Mouse (Mus musculus): ENCODE measurements around the gene 4921539E11Rik. TPM values are rescaled to one million over a fixed set of nuclear protein-coding genes. Genes with fewer than 3 reads are reported as not detected.

4921539E11Rik gene
- total and polyA plus RNA-seq, 2 experiments from 2014 or later = not detected

- no peak for TF ChIP-seq CTCF (IDR thresholded peaks at IDR 0.05; ENCODE audit: low read depth)
- no peak for TF ChIP-seq EP300 (IDR thresholded peaks at IDR 0.05; ENCODE audit: low read depth)
- H3K9me3 ChIP-seq (replicated peaks; ENCODE audit: control insufficient read depth, low read length) = no peaks in the 10 kb centered on the region
- no peak for ATAC-seq (ENCODE audit: insufficient read depth, low read depth)
- no peak overlapping the region for H3K9ac ChIP-seq (replicated peaks; ENCODE audit: low read depth, low read length)
- no peak overlapping the region for H3K4me3 ChIP-seq (ENCODE audit: low read depth, low read length)
- WGBS = 100% methylated on average over 1 of the region's 1 CpGs
- H3K27ac ChIP-seq (ENCODE audit: low read depth) = no peak overlapping the region
- H3K4me2 ChIP-seq (ENCODE audit: low read depth, low read length) = no peak overlapping the region
- DNase-seq (ENCODE audit: low spot score) = no peak
- no peaks in the 10 kb centered on the region for H3K4me1 ChIP-seq (ENCODE audit: control insufficient read depth, insufficient read depth)
- H3K36me3 ChIP-seq (replicated peaks; ENCODE audit: control insufficient read depth, insufficient read depth, low read length) = peaks cover 42% of the 10 kb centered on the region
- H3K27me3 ChIP-seq (ENCODE audit: control insufficient read depth, insufficient read depth, low read length) = no peaks in the 10 kb centered on the region
Observed at GRCm38 (mm10) chr4:103200046-103200445, 90.6 kb downstream of the 4921539E11Rik start.

- H3K4me2 ChIP-seq (ENCODE audit: low read depth, low read length) = no peak overlapping the region
- no peaks in the 10 kb centered on the region for H3K27me3 ChIP-seq (ENCODE audit: control insufficient read depth, insufficient read depth, low read length)
- H3K4me3 ChIP-seq (ENCODE audit: low read depth, low read length) = no peak overlapping the region
- no peak for ATAC-seq (ENCODE audit: insufficient read depth, low read depth)
- peaks cover 39% of the 10 kb centered on the region for H3K36me3 ChIP-seq (replicated peaks; ENCODE audit: control insufficient read depth, insufficient read depth, low read length)
- 70% methylated on average over 4 of the region's 4 CpGs for WGBS
- H3K9me3 ChIP-seq (replicated peaks; ENCODE audit: control insufficient read depth, low read length) = no peaks in the 10 kb centered on the region
- H3K9ac ChIP-seq (replicated peaks; ENCODE audit: low read depth, low read length) = no peak overlapping the region
- H3K27ac ChIP-seq (ENCODE audit: low read depth) = no peak overlapping the region
- TF ChIP-seq CTCF (IDR thresholded peaks at IDR 0.05; ENCODE audit: low read depth) (no peak), EP300 (IDR thresholded peaks at IDR 0.05; ENCODE audit: low read depth) (no peak)
- no peak for DNase-seq (ENCODE audit: low spot score)
- H3K4me1 ChIP-seq (ENCODE audit: control insufficient read depth, insufficient read depth) = no peaks in the 10 kb centered on the region
Observed at GRCm38 (mm10) chr4:103199086-103199485, 91.6 kb downstream of the 4921539E11Rik start.

GRCm38 (mm10) chr4:103197401-103197800 is 93.3 kb downstream of the 4921539E11Rik start:
- Histone ChIP-seq H3K36me3 (replicated peaks; ENCODE audit: control insufficient read depth, insufficient read depth, low read length) (peaks cover 42% of the 10 kb centered on the region), H3K4me1 (ENCODE audit: control insufficient read depth, insufficient read depth) (no peaks in the 10 kb centered on the region), H3K4me3 (ENCODE audit: low read depth, low read length) (no peak overlapping the region), H3K4me2 (ENCODE audit: low read depth, low read length) (no peak overlapping the region), H3K27me3 (ENCODE audit: control insufficient read depth, insufficient read depth, low read length) (no peaks in the 10 kb centered on the region), H3K9ac (replicated peaks; ENCODE audit: low read depth, low read length) (no peak overlapping the region), H3K27ac (ENCODE audit: low read depth) (no peak overlapping the region), H3K9me3 (replicated peaks; ENCODE audit: control insufficient read depth, low read length) (no peaks in the 10 kb centered on the region)
- 89% methylated on average over 8 of the region's 8 CpGs for WGBS
- no peak for TF ChIP-seq EP300 (IDR thresholded peaks at IDR 0.05; ENCODE audit: low read depth)
- TF ChIP-seq CTCF (IDR thresholded peaks at IDR 0.05; ENCODE audit: low read depth) = no peak
- ATAC-seq (ENCODE audit: insufficient read depth, low read depth) (no peak), DNase-seq (ENCODE audit: low spot score) (no peak)

GRCm38 (mm10) chr4:103192421-103192820 is 98.2 kb downstream of the 4921539E11Rik start:
- Histone ChIP-seq H3K9me3 (replicated peaks; ENCODE audit: control insufficient read depth, low read length) (no peaks in the 10 kb centered on the region), H3K4me1 (ENCODE audit: control insufficient read depth, insufficient read depth) (peaks cover 15% of the 10 kb centered on the region; the same call in 1 of the 2 replicates), H3K4me3 (ENCODE audit: low read depth, low read length) (no peak overlapping the region), H3K27me3 (ENCODE audit: control insufficient read depth, insufficient read depth, low read length) (no peaks in the 10 kb centered on the region), H3K36me3 (replicated peaks; ENCODE audit: control insufficient read depth, insufficient read depth, low read length) (peaks cover 33% of the 10 kb centered on the region), H3K27ac (ENCODE audit: low read depth) (no peak overlapping the region), H3K9ac (replicated peaks; ENCODE audit: low read depth, low read length) (no peak overlapping the region), H3K4me2 (ENCODE audit: low read depth, low read length) (no peak overlapping the region)
- no peak for ATAC-seq (ENCODE audit: insufficient read depth, low read depth)
- TF ChIP-seq EP300 (IDR thresholded peaks at IDR 0.05; ENCODE audit: low read depth) = no peak
- TF ChIP-seq CTCF (IDR thresholded peaks at IDR 0.05; ENCODE audit: low read depth) = no peak
- WGBS = 85% methylated on average over 2 of the region's 2 CpGs
- no peak for DNase-seq (ENCODE audit: low spot score)

- Histone ChIP-seq H3K27ac (ENCODE audit: low read depth) (0 out of 2 replicates have a peak overlapping the region, but pooled peaks have one; percentile 1), H3K9me3 (replicated peaks; ENCODE audit: control insufficient read depth, low read length) (no peaks in the 10 kb centered on the region), H3K4me3 (ENCODE audit: low read depth, low read length) (no peak overlapping the region), H3K36me3 (replicated peaks; ENCODE audit: control insufficient read depth, insufficient read depth, low read length) (peaks cover 26% of the 10 kb centered on the region), H3K4me2 (ENCODE audit: low read depth, low read length) (no peak overlapping the region), H3K27me3 (ENCODE audit: control insufficient read depth, insufficient read depth, low read length) (no peaks in the 10 kb centered on the region), H3K4me1 (ENCODE audit: control insufficient read depth, insufficient read depth) (peaks cover 15% of the 10 kb centered on the region; the same call in 1 of the 2 replicates), H3K9ac (replicated peaks; ENCODE audit: low read depth, low read length) (no peak overlapping the region)
- TF ChIP-seq EP300 (IDR thresholded peaks at IDR 0.05; ENCODE audit: low read depth) (no peak), CTCF (IDR thresholded peaks at IDR 0.05; ENCODE audit: low read depth) (no peak)
- no peak for ATAC-seq (ENCODE audit: insufficient read depth, low read depth)
- DNase-seq (ENCODE audit: low spot score) = peak; percentile 8
- 64% methylated on average over 8 of the region's 8 CpGs for WGBS
Observed at GRCm38 (mm10) chr4:103188786-103189640, 101.7 kb downstream of the 4921539E11Rik start.

Other genes starting within 250 kb of the 4921539E11Rik start
- gene Mier1, start 176.5 kb downstream of the 4921539E11Rik start, total RNA-seq (2014; rRNA removed; ENCODE audit: low replicate concordance) = 16.3 and 43.4 TPM in 2 replicates
- gene Mier1, start 176.5 kb downstream of the 4921539E11Rik start, polyA plus RNA-seq (2015; fragmentation: Nextera tagmentation; extraction: Ambion mirVana) = 27.6 and 29.1 TPM in 2 replicates
- 0.11 and 0.81 TPM in 2 replicates for gene Wdr78, start 176.3 kb downstream of the 4921539E11Rik start, total RNA-seq (2014; rRNA removed; ENCODE audit: low replicate concordance)
- 0.18 and 0.40 TPM in 2 replicates for gene Wdr78, start 176.3 kb downstream of the 4921539E11Rik start, polyA plus RNA-seq (2015; fragmentation: Nextera tagmentation; extraction: Ambion mirVana)
- 2.6 and 4.8 TPM in 2 replicates for gene Slc35d1, start 75.7 kb downstream of the 4921539E11Rik start, total RNA-seq (2014; rRNA removed; ENCODE audit: low replicate concordance)
- gene Slc35d1, start 75.7 kb downstream of the 4921539E11Rik start, polyA plus RNA-seq (2015; fragmentation: Nextera tagmentation; extraction: Ambion mirVana) = 3.4 and 4.2 TPM in 2 replicates
- gene Oma1, start 22.9 kb upstream of the 4921539E11Rik start, total RNA-seq (2014; rRNA removed; ENCODE audit: low replicate concordance) = 20.3 TPM in 2 replicates
- gene Oma1, start 22.9 kb upstream of the 4921539E11Rik start, polyA plus RNA-seq (2015; fragmentation: Nextera tagmentation; extraction: Ambion mirVana) = 19.0 and 21.9 TPM in 2 replicates